Mouse (Mus musculus) embryonic fibroblast, embryonic 13.5 days (primary cell): ENCODE data around the gene Elmo3. TPM values are rescaled to one million over a fixed set of nuclear protein-coding genes. Genes with fewer than 3 reads are reported as not detected.

Experiments used
- H3K27ac ChIP-seq: 2 replicates; pipeline ENCODE4 v1.5.1; 2012; ENCODE audit warnings: low read length, control low read depth, inconsistent platforms; ENCODE audit not compliant: insufficient read depth
- H3K4me1 ChIP-seq: 2 replicates; pipeline ENCODE4 v1.6.1; 2011; ENCODE audit warnings: low read length; ENCODE audit not compliant: control insufficient read depth, insufficient read depth
- H3K4me3 ChIP-seq: 2 replicates; pipeline ENCODE4 v1.5.1; 2011; ENCODE audit warnings: mild to moderate bottlenecking, control low read depth, low read length; ENCODE audit not compliant: insufficient read depth
- CTCF ChIP-seq: IDR thresholded peaks from 2 replicates; pipeline ENCODE4 v1.5.1; 2011; ENCODE audit warnings: mild to moderate bottlenecking, control low read depth, low read length, moderate library complexity, borderline replicate concordance; ENCODE audit not compliant: insufficient read depth
- POLR2A ChIP-seq: IDR thresholded peaks from 2 replicates; pipeline ENCODE4 v1.6.1; 2011; ENCODE audit warnings: low read depth, mild to moderate bottlenecking, control low read depth, low read length, moderate library complexity
- polyA plus RNA-seq: library from polyadenylated mRNA; stranded (reverse); fragments of >200 nt; gene quantifications from 2 replicates; pipeline ENCODE4 v1.2.4, GENCODE M21; 2011; ENCODE audit warnings: low read depth; ENCODE audit not compliant: missing spikeins, insufficient read length

Gene Elmo3
- polyA plus RNA-seq, 1 experiment = 2.5 TPM

GRCm38 (mm10) chr8:105264024-105264982, 41.1 kb upstream of the Elmo3 start, which contains the start of the genes Tradd and Fbxl8:
Gene Tradd (minus strand): TSS chr8:105264609.
Gene Fbxl8 (plus strand): TSS chr8:105264648.
- Histone ChIP-seq H3K4me3 (peak within 1 kb of the TSS; percentile 69), H3K27ac (peak within 1 kb of the TSS; percentile 34; the same call in 1 of the 2 replicates), H3K4me1 (no peaks in the 10 kb centered on the region)
- TF ChIP-seq POLR2A = peak; percentile 83
- no peak for TF ChIP-seq CTCF

GRCm38 (mm10) chr8:105265128-105265527, 40.3 kb upstream of the Elmo3 start:
- Histone ChIP-seq H3K4me1 (no peaks in the 10 kb centered on the region), H3K4me3 (peak overlapping the region; percentile 69), H3K27ac (peak overlapping the region; percentile 34; the same call in 1 of the 2 replicates)
- TF ChIP-seq POLR2A (peak; percentile 40; the same call in 1 of the 2 replicates), CTCF (no peak)

- H3K4me1 ChIP-seq = no peaks in the 10 kb centered on the region
Measured at GRCm38 (mm10) chr8:105266775-105267174, 38.6 kb upstream of the Elmo3 start.

GRCm38 (mm10) chr8:105268342-105269074, 36.9 kb upstream of the Elmo3 start:
- TF ChIP-seq CTCF (no peak), POLR2A (peak; percentile 35; the same call in 1 of the 2 replicates)
- H3K4me1 ChIP-seq = no peaks in the 10 kb centered on the region
- no peak overlapping the region for H3K27ac ChIP-seq
- H3K4me3 ChIP-seq = 0 out of 2 replicates have a peak overlapping the region, but pooled peaks have one; percentile 0

More at GRCm38 (mm10) chr8:105266775-105267174, 38.6 kb upstream of the Elmo3 start:
- no peak overlapping the region for H3K27ac ChIP-seq
- H3K4me3 ChIP-seq = no peak overlapping the region
- no peak for TF ChIP-seq CTCF
- TF ChIP-seq POLR2A = no peak

- Histone ChIP-seq H3K4me3 (peak overlapping the region; percentile 23), H3K4me1 (no peaks in the 10 kb centered on the region)
- TF ChIP-seq CTCF (no peak), POLR2A (no peak)
Measured at GRCm38 (mm10) chr8:105269075-105269458, 36.3 kb upstream of the Elmo3 start.

GRCm38 (mm10) chr8:105269461-105269947, 35.9 kb upstream of the Elmo3 start, which contains the start of gene Hsf4:
Gene Hsf4 (plus strand): TSS chr8:105269801.
- Histone ChIP-seq H3K27ac (peak within 1 kb of the TSS; percentile 12; the same call in 1 of the 2 replicates), H3K4me1 (no peaks in the 10 kb centered on the region), H3K4me3 (peak within 1 kb of the TSS; percentile 23)
- TF ChIP-seq CTCF = no peak
- peak; percentile 43 for TF ChIP-seq POLR2A

More at GRCm38 (mm10) chr8:105269075-105269458, 36.3 kb upstream of the Elmo3 start:
- H3K27ac ChIP-seq = peak overlapping the region; percentile 12; the same call in 1 of the 2 replicates

- TF ChIP-seq CTCF (no peak), POLR2A (no peak)
- Histone ChIP-seq H3K4me1 (no peaks in the 10 kb centered on the region), H3K4me3 (0 out of 2 replicates have a peak overlapping the region, but pooled peaks have one; percentile 17), H3K27ac (no peak overlapping the region)
Measured at GRCm38 (mm10) chr8:105270101-105270915, 35.1 kb upstream of the Elmo3 start.

- Histone ChIP-seq H3K4me3 (no peak overlapping the region), H3K4me1 (no peaks in the 10 kb centered on the region), H3K27ac (no peak overlapping the region)
- TF ChIP-seq CTCF = no peak
- TF ChIP-seq POLR2A = no peak
Measured at GRCm38 (mm10) chr8:105270916-105271186, 34.5 kb upstream of the Elmo3 start.
